Mouse (Mus musculus) forebrain, postnatal 0 days (tissue): Measurements from ENCODE around the gene Krtcap2. TPM values are rescaled to one million over a fixed set of nuclear protein-coding genes. Genes with fewer than 3 reads are reported as not detected.

ENCODE experiments used
- ATAC-seq: fragments of 200-750 bp; cut with Nextera tagmentation; 2 replicates; pipeline ENCODE4 v1.8.0; 2017; ENCODE audit warnings: mild to moderate bottlenecking, moderate library complexity
- DNase-seq: peaks from one replicate; pipeline ENCODE4 v3.0.0-alpha.2; 2015
- H3K27ac ChIP-seq: fragments of 300-500 bp; sonication (generic); 2 replicates; pipeline ENCODE4 v1.5.1; 2014; ENCODE audit warnings: low read depth, mild to moderate bottlenecking, antibody characterized with exemption, low read length, moderate library complexity, mixed read lengths
- H3K27me3 ChIP-seq: fragments of 300-500 bp; sonication (generic); 2 replicates; pipeline ENCODE4 v1.6.1; 2014; ENCODE audit warnings: mild to moderate bottlenecking, low read length, mixed read lengths; ENCODE audit not compliant: insufficient read depth
- H3K36me3 ChIP-seq: fragments of 300-500 bp; sonication (generic); 2 replicates; pipeline ENCODE4 v1.6.1; 2014; ENCODE audit warnings: mild to moderate bottlenecking, moderate library complexity; ENCODE audit not compliant: insufficient read depth
- H3K4me1 ChIP-seq: fragments of 300-500 bp; sonication (generic); 2 replicates; pipeline ENCODE4 v1.6.1; 2014; ENCODE audit warnings: antibody characterized with exemption; ENCODE audit not compliant: insufficient read depth
- H3K4me2 ChIP-seq: fragments of 300-500 bp; sonication (generic); 2 replicates; pipeline ENCODE4 v1.6.1; 2014; ENCODE audit warnings: low read depth, mild to moderate bottlenecking, moderate library complexity
- H3K4me3 ChIP-seq: fragments of 300-500 bp; sonication (generic); 2 replicates; pipeline ENCODE4 v1.5.1; 2014; ENCODE audit warnings: low read depth, low read length, mixed read lengths
- H3K9ac ChIP-seq: fragments of 300-500 bp; sonication (generic); 2 replicates; pipeline ENCODE4 v1.6.1; 2014; ENCODE audit warnings: mild to moderate bottlenecking
- H3K9me3 ChIP-seq: fragments of 300-500 bp; sonication (generic); 2 replicates; pipeline ENCODE4 v1.6.1; 2016; ENCODE audit warnings: low read length
- CTCF ChIP-seq: sonication (generic); IDR thresholded peaks from 2 replicates; pipeline ENCODE4 v1.5.1; 2016; ENCODE audit warnings: antibody characterized with exemption, control low read depth, low read depth
- WGBS: fragments of 180-500 bp; shearing (Covaris S2); extraction: QIAGEN DNeasy Blood & Tissue Kit; methylation state at CpG from one replicate; pipeline ENCODE4 v1.1.7; 2014; 5-methylcytosine and 5-hydroxymethylcytosine counted together
- polyA plus RNA-seq: library from polyadenylated mRNA; unstranded; fragments of >200 nt; fragmentation: Nextera tagmentation; extraction: Ambion mirVana; gene quantifications from 2 replicates; pipeline ENCODE4 v1.2.1, GENCODE M21; 2015
- total RNA-seq: library from RNA; depleted of rRNA; stranded (reverse); fragments of >200 nt; gene quantifications from 2 replicates; pipeline ENCODE4 v1.2.3, GENCODE M21; 2014

Krtcap2 gene
- total and polyA plus RNA-seq, 2 experiments from 2014 or later = 67.0 to 221 TPM

DNA sequence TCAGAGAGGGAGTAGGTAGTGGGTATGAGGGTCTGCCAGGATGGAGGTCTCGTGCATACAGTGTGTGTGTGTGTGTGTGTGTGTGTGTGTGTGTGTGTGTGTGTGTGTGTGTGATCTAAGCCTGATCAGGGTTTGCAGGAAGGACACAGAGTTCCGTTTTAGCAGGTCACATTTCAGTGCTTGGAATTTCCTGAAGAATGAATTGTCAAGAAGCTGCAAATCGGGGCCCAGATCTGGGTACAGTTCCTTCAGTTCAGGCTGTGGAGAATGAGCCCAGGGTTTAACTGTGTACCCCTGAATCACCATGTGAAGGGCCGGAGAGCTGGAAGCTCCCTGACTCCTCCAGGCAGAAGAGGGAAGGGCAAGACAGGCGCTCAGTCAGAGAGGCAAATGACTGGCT, 41.5 kb downstream of the Krtcap2 start:
- Histone ChIP-seq H3K4me3 (no peak overlapping the region), H3K4me2 (no peak overlapping the region), H3K4me1 (no peaks in the 10 kb centered on the region), H3K36me3 (no peaks in the 10 kb centered on the region), H3K9ac (no peak overlapping the region), H3K9me3 (no peaks in the 10 kb centered on the region), H3K27ac (no peak overlapping the region), H3K27me3 (no peaks in the 10 kb centered on the region)
- no peak for ATAC-seq
- DNase-seq = no peak
- WGBS = 64% methylated on average over 5 of the region's 5 CpGs
- no peak for TF ChIP-seq CTCF

DNA sequence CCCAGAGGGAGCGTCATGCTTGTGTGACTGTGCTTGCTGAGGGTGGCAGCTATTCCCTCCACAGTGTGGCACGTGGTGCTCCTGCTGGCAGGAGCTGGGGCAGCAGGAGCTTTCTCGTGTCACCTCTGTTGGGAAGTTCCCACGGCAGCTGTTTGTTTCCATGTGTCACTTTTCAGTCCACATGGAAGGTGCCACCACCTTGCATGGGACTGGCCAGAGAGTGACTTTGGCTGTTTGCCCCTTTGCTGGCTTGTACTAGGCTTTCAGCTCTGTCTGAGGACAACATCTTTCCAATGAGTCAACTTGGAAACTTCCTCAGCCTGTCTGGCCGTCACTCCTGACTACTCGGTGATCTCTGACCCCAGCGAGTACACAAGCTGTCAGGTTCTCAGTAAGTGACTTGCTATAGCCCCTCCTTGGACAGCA, 42.8 kb downstream of the Krtcap2 start:
- TF ChIP-seq CTCF = no peak
- no peak overlapping the region for H3K4me2 ChIP-seq

GRCm38 (mm10) chr3:89291874-89292273, 46.1 kb downstream of the Krtcap2 start:
- H3K27ac ChIP-seq = no peak overlapping the region
- no peak for TF ChIP-seq CTCF
- H3K4me1 ChIP-seq = no peaks in the 10 kb centered on the region
- no peak for ATAC-seq
- no peak overlapping the region for H3K4me3 ChIP-seq
- H3K9me3 ChIP-seq = no peaks in the 10 kb centered on the region
- no peak overlapping the region for H3K4me2 ChIP-seq
- H3K36me3 ChIP-seq = no peaks in the 10 kb centered on the region
- H3K27me3 ChIP-seq = no peaks in the 10 kb centered on the region
- DNase-seq = no peak
- no peak overlapping the region for H3K9ac ChIP-seq
- 78% methylated on average over 10 of the region's 10 CpGs for WGBS

More for the DNA sequence above, 42.8 kb downstream of the Krtcap2 start:
- WGBS = 51% methylated on average over 7 of the region's 7 CpGs
- no peaks in the 10 kb centered on the region for H3K36me3 ChIP-seq
- no peak for ATAC-seq
- H3K27ac ChIP-seq = no peak overlapping the region
- H3K27me3 ChIP-seq = no peaks in the 10 kb centered on the region
- H3K4me3 ChIP-seq = no peak overlapping the region
- no peaks in the 10 kb centered on the region for H3K4me1 ChIP-seq
- no peaks in the 10 kb centered on the region for H3K9me3 ChIP-seq
- H3K9ac ChIP-seq = no peak overlapping the region
- no peak for DNase-seq

DNA sequence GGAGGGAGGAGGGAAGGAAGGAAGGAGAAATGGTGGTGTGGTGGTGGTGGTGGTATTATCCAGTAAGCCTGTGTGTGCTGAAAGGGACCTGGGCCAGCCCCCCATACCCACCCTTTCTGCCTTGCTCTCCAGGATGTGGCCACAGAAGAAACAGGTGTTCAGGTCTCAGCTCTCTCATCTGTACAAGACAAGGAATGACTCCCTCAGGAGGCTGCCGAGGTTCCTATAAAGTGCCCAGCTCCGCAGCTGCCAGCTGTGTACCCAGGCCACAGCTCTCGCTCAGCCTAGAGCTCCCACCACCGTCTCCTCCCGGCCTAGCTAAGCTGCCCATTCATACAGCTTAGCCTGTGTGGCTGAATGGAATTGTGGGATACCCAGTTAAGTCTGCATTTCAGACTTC, 46.5 kb downstream of the Krtcap2 start:
- Histone ChIP-seq H3K4me2 (no peak overlapping the region), H3K4me1 (no peaks in the 10 kb centered on the region), H3K27ac (no peak overlapping the region), H3K36me3 (no peaks in the 10 kb centered on the region), H3K4me3 (no peak overlapping the region), H3K9ac (no peak overlapping the region), H3K9me3 (no peaks in the 10 kb centered on the region), H3K27me3 (no peaks in the 10 kb centered on the region)
- no peak for TF ChIP-seq CTCF
- ATAC-seq (no peak), DNase-seq (no peak)
- WGBS = 69% methylated on average over 5 of the region's 5 CpGs

GRCm38 (mm10) chr3:89293247-89293918, 47.6 kb downstream of the Krtcap2 start:
- Histone ChIP-seq H3K9me3 (no peaks in the 10 kb centered on the region), H3K36me3 (no peaks in the 10 kb centered on the region), H3K4me1 (no peaks in the 10 kb centered on the region), H3K27ac (no peak overlapping the region), H3K9ac (no peak overlapping the region), H3K4me2 (no peak overlapping the region), H3K4me3 (no peak overlapping the region), H3K27me3 (no peaks in the 10 kb centered on the region)
- DNase-seq (no peak), ATAC-seq (no peak)
- no peak for TF ChIP-seq CTCF
- WGBS = 93% methylated on average over 11 of the region's 11 CpGs

- no peaks in the 10 kb centered on the region for H3K9me3 ChIP-seq
- DNase-seq = no peak
- H3K27me3 ChIP-seq = no peaks in the 10 kb centered on the region
- no peak overlapping the region for H3K4me3 ChIP-seq
- no peak overlapping the region for H3K4me2 ChIP-seq
- no peaks in the 10 kb centered on the region for H3K36me3 ChIP-seq
- no peak for ATAC-seq
- WGBS = 79% methylated on average over 5 of the region's 5 CpGs
- no peaks in the 10 kb centered on the region for H3K4me1 ChIP-seq
- TF ChIP-seq CTCF = no peak
- H3K9ac ChIP-seq = no peak overlapping the region
- no peak overlapping the region for H3K27ac ChIP-seq
Observed at GRCm38 (mm10) chr3:89294195-89294594, 48.4 kb downstream of the Krtcap2 start.

- DNase-seq (no peak), ATAC-seq (no peak)
- H3K9ac ChIP-seq = no peak overlapping the region
- no peak overlapping the region for H3K27ac ChIP-seq
- H3K4me1 ChIP-seq = no peaks in the 10 kb centered on the region
- no peak overlapping the region for H3K4me2 ChIP-seq
- TF ChIP-seq CTCF = no peak
- H3K36me3 ChIP-seq = no peaks in the 10 kb centered on the region
- no peaks in the 10 kb centered on the region for H3K9me3 ChIP-seq
- H3K27me3 ChIP-seq = no peaks in the 10 kb centered on the region; the same call in 1 of the 2 replicates
- H3K4me3 ChIP-seq = no peak overlapping the region
- WGBS = 72% methylated on average over 8 of the region's 8 CpGs
Observed at GRCm38 (mm10) chr3:89295685-89296230, 50.0 kb downstream of the Krtcap2 start.
